Mouse (Mus musculus) hindlimb bud, embryonic 11.5 days (tissue): ENCODE data around the gene Zfp944.
"Not testable (repeated sequence)": the region's sequence is repeated elsewhere in the genome, so short reads cannot be mapped to it uniquely, and the experiment has no call there.

ENCODE experiments used
- DNase-seq: peaks from one replicate; pipeline ENCODE4 v3.0.0-alpha.2; 2012; ENCODE audit warnings: low read depth, low spot score; ENCODE audit errors: extremely low spot score

Gene Zfp944

DNA sequence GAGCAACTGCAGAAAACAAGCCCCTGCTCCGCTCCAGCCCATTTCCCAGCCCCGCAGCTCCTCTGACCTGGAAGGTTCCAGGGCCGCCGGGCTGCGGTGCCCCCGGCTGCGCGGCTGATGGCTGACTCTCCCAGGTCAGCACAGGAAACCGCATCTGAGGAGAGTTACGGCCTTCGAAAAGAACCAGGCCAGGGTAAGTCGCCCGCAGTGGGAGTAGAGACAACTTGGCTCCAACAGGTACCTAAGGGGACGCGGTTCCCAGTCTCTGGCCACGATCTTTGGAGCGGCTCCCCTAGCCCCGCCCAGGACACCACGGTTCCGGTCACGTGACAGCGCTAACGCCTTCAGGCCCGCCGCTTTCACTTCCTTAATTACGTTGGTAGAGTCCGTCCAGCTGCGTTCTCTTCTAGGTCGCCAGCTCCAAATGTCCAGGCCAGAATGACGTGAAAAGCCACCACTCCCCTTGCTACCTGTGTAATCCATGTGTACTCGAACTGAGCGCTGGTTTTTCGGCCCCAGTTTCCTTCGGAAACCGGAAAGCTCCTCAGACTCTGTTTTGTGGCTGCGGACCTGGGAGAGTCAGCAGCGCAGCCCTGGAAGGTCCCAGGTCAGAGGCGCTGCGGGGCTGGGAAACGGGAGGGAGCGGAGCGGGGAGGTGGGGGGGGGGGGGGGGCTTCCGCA lies at the start of gene Zfp944, which contains the start of gene Zfp758:
TSS of gene Zfp944 (minus strand) at position 300 of the 681 bp plus-strand sequence.
TSS of gene Zfp758 (plus strand) at position 353 of the 681 bp plus-strand sequence.
- peak; percentile 10 for DNase-seq

DNA sequence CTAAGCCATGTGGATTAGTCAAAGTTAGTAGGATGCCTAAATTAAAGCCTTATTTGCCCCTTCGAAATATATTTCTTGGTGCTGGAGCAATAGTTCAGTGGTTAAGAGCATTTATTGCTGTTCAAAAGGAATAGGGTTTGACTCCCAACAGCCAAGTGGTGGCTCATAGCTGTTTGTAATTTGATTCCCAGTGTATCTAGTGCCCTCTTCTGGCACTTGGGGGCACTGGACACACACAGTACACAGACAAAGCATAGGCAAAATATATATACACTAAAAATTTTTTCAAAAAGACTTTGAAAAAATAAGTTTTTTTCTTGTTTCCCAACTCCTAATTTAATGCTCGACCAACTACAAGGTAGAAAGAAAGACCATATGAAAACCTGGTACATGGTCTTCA lies 49.6 kb upstream of the Zfp944 start:
- DNase-seq = no peak

DNA sequence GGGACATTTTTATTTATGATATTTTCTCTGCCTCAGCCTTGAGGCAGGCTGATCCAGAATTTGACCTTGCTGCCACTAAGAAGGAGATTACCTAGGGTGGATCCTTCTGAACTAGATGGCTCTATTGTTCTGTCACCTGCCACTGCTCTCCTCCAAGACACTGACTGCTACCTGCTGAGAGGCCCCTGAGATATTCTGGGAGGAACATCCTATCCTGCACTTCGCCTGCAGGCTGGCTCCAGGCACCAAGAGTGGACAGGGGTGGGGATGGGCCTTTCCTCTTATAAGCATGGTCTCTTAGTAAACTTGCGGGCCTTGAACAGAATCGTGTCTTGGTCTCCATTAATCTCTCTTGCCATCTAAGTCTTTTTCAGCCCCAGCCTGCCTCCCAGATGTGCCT lies 2.7 kb upstream of the Zfp944 start:
- no peak for DNase-seq

- no peak for DNase-seq
Measured at GRCm38 (mm10) chr17:22360572-22360971, 628 bp downstream of the Zfp944 start.

- peak; percentile 24 for DNase-seq
Measured at GRCm38 (mm10) chr17:22352794-22353193, 8.4 kb downstream of the Zfp944 start.

GRCm38 (mm10) chr17:22315247-22315646 lies 46.0 kb downstream of the Zfp944 start:
- not testable (repeated sequence) for DNase-seq

- DNase-seq = peak; percentile 95
Measured at GRCm38 (mm10) chr17:22314730-22315226, 46.4 kb downstream of the Zfp944 start, which contains the start of gene CT030661.1. TSS of gene CT030661.1 (minus strand) at chr17:22314837.

DNA sequence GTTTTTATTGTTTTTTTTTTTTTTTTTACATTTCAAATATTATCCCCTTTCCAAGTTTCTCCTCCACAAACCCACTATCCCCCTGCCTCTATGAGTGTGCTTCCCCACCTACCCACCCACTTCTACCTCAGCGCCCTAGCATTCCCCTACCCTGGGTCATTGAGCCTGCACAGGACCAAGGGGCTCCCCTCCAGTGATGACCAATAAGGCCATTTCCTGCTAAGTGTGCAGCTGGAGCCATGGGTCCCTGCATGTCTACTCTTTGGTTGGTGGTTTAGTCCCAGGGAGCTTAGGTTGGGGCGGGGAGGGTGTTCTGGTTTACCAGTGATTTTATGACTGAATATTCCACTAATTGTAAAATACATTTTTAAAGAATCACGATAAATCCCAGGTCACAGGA lies 47.0 kb downstream of the Zfp944 start:
- not testable (repeated sequence) for DNase-seq
